Mouse (Mus musculus) ES-Bruce4 (cell line): ENCODE measurements around the gene Sub1. TPM values are rescaled to one million over a fixed set of nuclear protein-coding genes. Genes with fewer than 3 reads are reported as not detected.

Experiments
- H3K27ac ChIP-seq: 2 replicates; pipeline ENCODE4 v1.5.1; 2012; ENCODE audit warnings: low read length, inconsistent platforms; ENCODE audit not compliant: insufficient read depth
- H3K27me3 ChIP-seq: 2 replicates; pipeline ENCODE4 v1.6.1; 2012; ENCODE audit warnings: mild to moderate bottlenecking, low read length, inconsistent platforms; ENCODE audit not compliant: control insufficient read depth, poor library complexity, insufficient read depth, severe bottlenecking
- H3K36me3 ChIP-seq: 2 replicates; pipeline ENCODE4 v1.6.1; 2012; ENCODE audit warnings: inconsistent platforms, mild to moderate bottlenecking, low read length, moderate library complexity; ENCODE audit not compliant: control insufficient read depth, poor library complexity, insufficient read depth, severe bottlenecking
- H3K4me1 ChIP-seq: one replicate; pipeline ENCODE4 v1.8.1; 2011; ENCODE audit warnings: low read length; ENCODE audit not compliant: control insufficient read depth, insufficient read depth
- H3K4me3 ChIP-seq: 2 replicates; pipeline ENCODE4 v1.5.1; 2011; ENCODE audit warnings: low read depth, mild to moderate bottlenecking, low read length
- H3K9ac ChIP-seq: 2 replicates; pipeline ENCODE4 v1.6.1; 2012; ENCODE audit warnings: low read depth, mild to moderate bottlenecking, inconsistent platforms; ENCODE audit not compliant: poor library complexity, severe bottlenecking
- H3K9me3 ChIP-seq: replicated peaks from 2 replicates; pipeline ENCODE4 v1.6.1; 2012; ENCODE audit warnings: mild to moderate bottlenecking, low read length, inconsistent platforms; ENCODE audit not compliant: control insufficient read depth, poor library complexity, insufficient read depth, severe bottlenecking
- CTCF ChIP-seq: IDR thresholded peaks from one replicate; pipeline ENCODE4 v1.8.1; 2011; ENCODE audit warnings: low read depth, low read length
- EP300 ChIP-seq: IDR thresholded peaks from 2 replicates; pipeline ENCODE4 v1.6.1; 2011; ENCODE audit warnings: low read depth, low read length; ENCODE audit not compliant: insufficient read depth
- POLR2A ChIP-seq: IDR thresholded peaks from one replicate; pipeline ENCODE4 v1.8.1; 2011; ENCODE audit warnings: low read length; ENCODE audit not compliant: insufficient read depth
- polyA plus RNA-seq: library from polyadenylated mRNA; stranded (reverse); fragments of >200 nt; gene quantifications from 2 replicates; pipeline ENCODE4 v1.2.4, GENCODE M21; 2011; ENCODE audit warnings: low read depth; ENCODE audit not compliant: missing spikeins, insufficient read depth, insufficient read length

The Sub1 gene
- polyA plus RNA-seq, 1 experiment, result 508 TPM

DNA sequence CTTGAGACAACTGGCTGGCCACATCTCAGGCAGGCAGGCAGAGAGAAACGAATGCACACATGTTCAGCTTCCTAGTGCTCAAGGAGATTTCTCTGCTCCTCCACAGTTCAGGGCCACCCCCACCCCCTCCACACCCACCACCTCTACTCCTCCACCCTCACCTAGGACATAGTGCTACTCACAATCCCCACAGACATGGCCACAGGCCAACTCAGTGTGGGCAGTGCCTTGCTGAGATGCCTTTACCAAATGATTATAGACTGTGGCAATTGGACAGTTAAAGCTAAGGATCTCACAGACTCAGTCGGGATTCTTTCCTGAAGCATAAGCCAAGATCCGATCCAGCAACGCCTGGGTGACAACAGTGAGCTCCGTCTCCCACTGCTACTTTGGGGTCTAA, 39.9 kb upstream of the Sub1 start:
- no peaks in the 10 kb centered on the region for H3K36me3 ChIP-seq
- TF ChIP-seq EP300 (no peak), CTCF (no peak), POLR2A (no peak)
- H3K27me3 ChIP-seq, result no peaks in the 10 kb centered on the region
- no peaks in the 10 kb centered on the region for H3K4me1 ChIP-seq
- H3K4me3 ChIP-seq, result peak overlapping the region; percentile 61
- peak overlapping the region; percentile 83 for H3K27ac ChIP-seq
- H3K9me3 ChIP-seq, result no peaks in the 10 kb centered on the region
- peak overlapping the region; percentile 67 for H3K9ac ChIP-seq

- Histone ChIP-seq H3K9me3 (no peaks in the 10 kb centered on the region), H3K36me3 (no peaks in the 10 kb centered on the region), H3K9ac (no peak overlapping the region), H3K4me1 (no peaks in the 10 kb centered on the region), H3K27ac (no peak overlapping the region), H3K4me3 (no peak overlapping the region), H3K27me3 (no peaks in the 10 kb centered on the region)
- TF ChIP-seq POLR2A, result no peak
- TF ChIP-seq EP300, result no peak
- TF ChIP-seq CTCF, result no peak
These were observed 37.5 kb upstream of the Sub1 start for GRCm38 (mm10) chr15:12034317-12034716.

GRCm38 (mm10) chr15:12033155-12033554, 36.4 kb upstream of the Sub1 start:
- H3K4me3 ChIP-seq, result no peak overlapping the region
- H3K36me3 ChIP-seq, result no peaks in the 10 kb centered on the region
- H3K4me1 ChIP-seq, result no peaks in the 10 kb centered on the region
- TF ChIP-seq EP300, result no peak
- no peak for TF ChIP-seq POLR2A
- TF ChIP-seq CTCF, result no peak
- H3K9ac ChIP-seq, result peak overlapping the region; percentile 36
- H3K27me3 ChIP-seq, result no peaks in the 10 kb centered on the region
- no peak overlapping the region; the same call in 1 of the 2 replicates for H3K27ac ChIP-seq
- H3K9me3 ChIP-seq, result no peaks in the 10 kb centered on the region

DNA sequence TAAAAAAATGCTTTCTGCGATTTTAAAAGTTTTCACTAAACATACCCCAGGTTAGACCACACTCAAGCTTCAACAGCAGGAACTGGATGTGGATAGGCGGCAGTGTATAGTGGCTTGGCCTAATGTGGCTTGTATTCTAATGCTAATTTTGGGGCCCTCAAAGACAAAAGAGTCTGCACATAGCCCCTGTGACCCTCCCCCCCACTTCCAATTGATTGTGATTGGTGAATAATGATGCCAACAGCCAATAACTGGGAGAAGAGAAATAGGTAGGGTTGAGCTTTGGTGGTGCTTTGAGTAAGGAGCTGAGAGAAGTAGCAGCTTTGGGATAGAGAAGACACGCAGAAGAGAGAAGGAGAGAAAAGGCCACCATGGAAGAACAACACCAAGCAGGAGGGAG, 35.7 kb upstream of the Sub1 start:
- Histone ChIP-seq H3K9me3 (no peaks in the 10 kb centered on the region), H3K36me3 (no peaks in the 10 kb centered on the region), H3K9ac (peak overlapping the region; percentile 50), H3K4me1 (no peaks in the 10 kb centered on the region), H3K27ac (peak overlapping the region; percentile 89), H3K4me3 (peak overlapping the region; percentile 65), H3K27me3 (no peaks in the 10 kb centered on the region)
- TF ChIP-seq CTCF, result no peak
- no peak for TF ChIP-seq EP300
- no peak for TF ChIP-seq POLR2A

DNA sequence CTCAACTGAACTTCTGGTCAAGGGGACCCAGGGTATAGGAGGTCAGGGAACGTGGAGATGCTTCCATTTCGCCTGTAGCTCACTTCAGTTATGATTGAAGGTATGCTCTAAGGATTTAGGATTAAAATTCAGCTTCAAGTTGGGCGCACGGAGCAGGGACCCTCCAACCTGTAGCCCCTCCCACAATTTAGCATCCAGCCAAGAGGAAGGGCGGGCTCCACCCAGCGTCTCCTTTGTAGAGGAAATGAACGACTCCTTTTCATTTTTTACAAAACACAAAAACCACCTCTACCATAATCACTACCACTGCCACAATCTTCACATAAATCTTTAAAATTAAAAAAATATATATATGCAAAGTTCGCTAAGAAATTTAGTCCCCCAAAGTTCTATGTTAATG, 35.1 kb upstream of the Sub1 start:
- TF ChIP-seq POLR2A, result no peak
- no peak for TF ChIP-seq EP300
- no peak for TF ChIP-seq CTCF
- Histone ChIP-seq H3K36me3 (no peaks in the 10 kb centered on the region), H3K4me3 (peak overlapping the region; percentile 16; the same call in 1 of the 2 replicates), H3K9me3 (no peaks in the 10 kb centered on the region), H3K27me3 (no peaks in the 10 kb centered on the region), H3K4me1 (no peaks in the 10 kb centered on the region), H3K27ac (no peak overlapping the region), H3K9ac (0 out of 2 replicates have a peak overlapping the region, but pooled peaks have one; percentile 50)

DNA sequence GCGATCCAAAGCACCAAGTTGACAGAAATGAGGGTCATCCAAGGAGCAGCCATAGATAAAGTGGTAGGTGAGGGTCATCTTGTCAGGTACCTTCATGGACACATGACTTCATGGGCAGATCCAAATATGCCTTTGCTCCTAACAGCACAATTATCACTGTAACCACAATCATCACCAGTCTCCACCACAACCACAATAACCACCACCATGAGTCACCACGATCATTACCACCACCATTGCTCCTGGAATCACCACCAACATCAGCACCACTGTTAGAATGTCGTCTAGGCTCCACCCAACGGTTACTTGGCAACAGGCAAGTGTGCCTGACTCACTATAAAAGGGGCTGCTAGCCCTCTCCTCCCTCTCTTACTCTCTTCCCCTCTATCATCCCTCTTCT, 33.4 kb upstream of the Sub1 start:
- Histone ChIP-seq H3K27me3 (no peaks in the 10 kb centered on the region), H3K9me3 (no peaks in the 10 kb centered on the region), H3K36me3 (no peaks in the 10 kb centered on the region), H3K4me3 (no peak overlapping the region), H3K9ac (no peak overlapping the region), H3K27ac (no peak overlapping the region), H3K4me1 (no peaks in the 10 kb centered on the region)
- TF ChIP-seq POLR2A, result no peak
- TF ChIP-seq CTCF, result no peak
- no peak for TF ChIP-seq EP300
